Mouse (Mus musculus) fat pad, adult 2 months (tissue): ENCODE results near the gene Ugt1a5.
"Not testable (repeated sequence)": the region's sequence is repeated elsewhere in the genome, so short reads cannot be mapped to it uniquely, and the experiment has no call there.

Experiments used
- DNase-seq: peaks from one replicate; pipeline ENCODE4 v3.0.0-alpha.2; 2011; ENCODE audit warnings: low read depth, low spot score; ENCODE audit errors: extremely low read depth

Ugt1a5 gene

DNA sequence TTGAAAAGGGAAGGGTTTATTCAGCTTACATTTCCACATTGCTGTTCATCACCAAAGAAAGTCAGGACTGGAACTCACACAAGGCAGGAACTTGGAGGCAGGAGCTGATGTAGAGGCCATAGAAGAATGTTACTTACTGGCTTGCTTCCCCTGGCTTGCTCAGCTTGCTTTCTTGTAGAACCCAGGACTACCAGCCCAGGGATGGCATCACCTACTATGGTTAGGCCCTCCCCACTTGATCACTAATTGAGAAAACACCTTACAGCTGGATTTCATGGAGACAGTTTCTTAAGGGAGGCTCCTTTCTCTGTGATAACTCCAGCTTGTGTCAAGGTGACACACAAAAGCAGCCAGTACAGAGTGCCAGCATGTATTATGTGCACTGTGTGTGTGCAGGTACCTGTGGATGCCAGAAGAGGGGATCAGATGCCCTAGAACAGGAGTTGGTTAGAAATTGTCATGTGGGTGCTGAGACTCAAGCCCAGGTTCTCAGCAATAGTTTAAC, 57.3 kb downstream of the Ugt1a5 start:
- not testable (repeated sequence) for DNase-seq

DNA sequence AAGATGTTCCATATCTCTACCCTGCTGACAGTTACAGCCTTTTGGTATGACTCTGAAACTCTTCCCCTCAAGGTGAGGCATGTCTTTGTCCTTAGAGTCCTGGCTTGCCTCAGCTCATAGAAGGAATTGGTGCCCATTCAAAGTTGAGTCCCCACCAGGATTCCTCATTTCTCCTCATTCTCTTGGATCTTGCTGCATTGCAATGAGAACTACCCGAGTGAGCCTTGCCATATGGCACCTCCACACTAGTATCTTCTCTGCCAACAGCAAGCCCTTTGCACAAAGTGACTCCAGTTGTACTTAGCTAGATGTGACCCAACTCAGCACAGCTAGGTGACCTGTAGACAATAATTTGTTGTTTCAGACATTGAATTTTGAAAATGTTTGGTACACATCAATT, 57.8 kb downstream of the Ugt1a5 start:
- no peak for DNase-seq

- DNase-seq, result peak; percentile 99
Measured at GRCm38 (mm10) chr1:88224029-88224776, 58.4 kb downstream of the Ugt1a5 start.

- not testable (repeated sequence) for DNase-seq
Measured at GRCm38 (mm10) chr1:88225301-88225700, 59.5 kb downstream of the Ugt1a5 start.

DNA sequence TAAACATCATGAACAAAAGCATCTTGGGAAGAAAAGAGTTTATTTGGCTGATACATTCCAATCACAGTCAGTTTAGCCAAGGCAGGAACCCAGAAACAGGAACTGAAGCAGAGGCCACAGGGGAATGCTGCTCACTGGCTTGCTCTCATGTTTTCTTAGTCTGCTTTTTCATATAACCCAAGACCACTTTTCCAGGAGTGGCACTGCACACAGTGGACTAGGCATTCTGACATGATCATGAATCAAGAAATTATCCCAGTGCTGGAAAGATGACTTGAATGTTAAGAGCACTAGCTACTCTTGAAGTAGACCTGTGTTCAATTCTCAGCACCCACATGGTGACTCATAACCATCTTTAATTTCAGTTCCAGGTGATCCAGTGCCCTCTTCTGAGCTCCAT, 59.9 kb downstream of the Ugt1a5 start:
- DNase-seq, result no peak

DNA sequence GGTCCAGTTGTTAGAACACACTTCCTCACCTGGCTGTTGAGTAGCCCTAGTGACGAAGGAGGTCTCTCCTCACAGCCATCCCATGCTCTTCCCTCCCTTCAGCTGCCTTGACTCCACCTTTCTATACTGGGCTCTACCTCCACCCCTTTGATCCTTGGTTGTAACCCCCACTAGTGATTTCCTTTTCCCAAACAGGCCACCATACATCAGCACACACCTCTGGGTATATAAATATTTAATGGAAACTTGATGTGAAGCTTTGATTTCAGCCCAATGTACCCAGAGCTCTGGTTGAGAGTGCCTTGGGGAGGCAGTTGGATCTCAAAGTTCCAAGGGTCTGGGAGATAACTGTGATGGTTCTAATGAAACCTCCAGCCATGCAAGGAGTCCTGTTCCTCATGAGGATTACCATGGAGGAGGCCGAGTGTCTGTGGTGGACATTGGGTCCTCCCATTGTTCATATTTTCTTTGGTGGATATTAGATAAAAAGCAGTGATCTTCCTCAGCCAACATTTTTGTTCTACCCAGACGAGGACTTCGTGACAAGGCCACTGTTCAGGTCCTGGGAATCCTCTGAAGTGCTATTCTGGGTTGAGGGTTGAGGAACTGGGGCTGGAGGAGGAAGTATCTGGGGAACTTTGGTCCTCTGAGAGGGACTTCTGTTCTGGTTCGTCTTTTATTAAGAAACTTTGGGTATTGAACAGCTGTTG, 61.0 kb downstream of the Ugt1a5 start, which contains the start of gene Mroh2a:
Gene Mroh2a, plus strand, starts transcription at position 317 of the 710 bp plus-strand sequence.
- no peak for DNase-seq

DNA sequence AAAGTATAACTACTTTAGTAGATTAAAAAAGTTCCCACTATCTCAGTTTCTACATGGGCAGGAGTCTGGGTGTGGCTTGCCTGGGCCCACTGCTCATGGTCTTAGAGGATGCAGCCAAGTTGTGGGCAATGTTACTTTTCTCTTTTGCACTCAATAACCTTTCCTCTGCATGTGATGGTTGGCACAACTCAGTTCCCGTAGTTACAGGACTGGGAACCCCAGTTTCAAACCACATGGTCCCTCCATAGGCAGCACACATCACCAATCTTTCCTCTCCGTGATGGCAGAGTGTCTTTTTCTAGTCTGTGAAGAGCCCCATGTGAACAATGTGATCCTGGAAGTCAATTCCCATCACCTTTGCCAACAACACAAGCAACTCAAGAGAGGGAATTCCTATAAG, 61.7 kb downstream of the Ugt1a5 start:
- no peak for DNase-seq

- no peak for DNase-seq
Measured at GRCm38 (mm10) chr1:88228121-88228520, 62.3 kb downstream of the Ugt1a5 start.

DNA sequence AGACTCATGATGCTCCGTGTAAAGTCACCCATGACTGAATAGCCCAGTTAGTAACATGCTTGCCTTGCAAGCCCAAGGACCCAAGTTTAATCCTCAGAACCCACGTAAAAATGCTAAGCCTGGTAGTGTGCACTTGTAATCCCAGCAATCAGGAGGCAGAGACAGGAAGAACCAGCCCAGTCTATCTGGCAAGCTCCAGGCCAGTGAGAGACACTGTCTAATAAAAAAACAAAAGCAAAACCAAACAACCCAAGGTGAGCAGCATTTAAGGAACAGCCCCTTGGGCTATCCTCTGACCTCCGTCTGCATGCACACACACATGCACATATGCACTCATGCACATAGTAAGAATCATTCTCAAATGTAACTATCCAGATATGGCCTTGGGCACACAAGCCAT, 63.8 kb downstream of the Ugt1a5 start:
- DNase-seq, result no peak

DNA sequence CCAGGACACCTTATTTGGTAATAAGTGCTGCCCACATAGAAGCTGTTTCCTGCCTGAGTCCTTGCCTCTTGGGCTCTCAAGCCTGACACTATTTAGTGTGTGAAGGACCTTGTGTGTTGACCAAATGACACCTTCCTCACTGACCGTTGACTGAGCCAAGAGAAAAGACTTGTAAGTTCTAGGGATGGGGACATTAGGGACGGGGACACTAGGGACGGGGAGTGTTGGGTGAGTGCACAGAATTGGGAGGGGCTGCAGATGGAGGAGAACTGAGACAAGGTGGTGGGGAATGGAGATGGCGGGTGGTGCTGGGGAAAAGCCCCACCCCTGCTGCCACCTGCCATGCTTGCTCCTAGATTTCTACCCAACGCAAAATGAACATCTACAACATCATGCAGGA, 64.2 kb downstream of the Ugt1a5 start:
- no peak for DNase-seq

DNA sequence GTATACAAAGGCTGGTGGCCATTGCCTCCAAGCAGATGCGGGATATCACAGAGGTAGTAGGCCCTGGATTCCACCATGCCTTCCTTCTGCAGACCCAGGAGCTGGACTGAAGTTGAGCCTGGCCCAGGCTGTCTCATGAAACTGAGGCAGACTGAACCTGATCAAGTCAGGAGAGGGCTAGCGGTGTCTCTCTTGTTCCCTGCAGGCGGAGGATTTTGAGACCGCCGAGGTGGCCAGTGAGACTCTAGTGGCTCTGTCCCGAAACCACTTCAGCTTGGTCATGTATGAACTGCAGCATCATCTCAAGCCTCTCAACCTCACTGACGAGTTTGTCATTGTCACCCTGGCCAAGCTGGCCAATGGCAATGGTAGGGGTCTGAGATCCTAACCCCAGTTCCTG, 64.6 kb downstream of the Ugt1a5 start:
- no peak for DNase-seq

DNA sequence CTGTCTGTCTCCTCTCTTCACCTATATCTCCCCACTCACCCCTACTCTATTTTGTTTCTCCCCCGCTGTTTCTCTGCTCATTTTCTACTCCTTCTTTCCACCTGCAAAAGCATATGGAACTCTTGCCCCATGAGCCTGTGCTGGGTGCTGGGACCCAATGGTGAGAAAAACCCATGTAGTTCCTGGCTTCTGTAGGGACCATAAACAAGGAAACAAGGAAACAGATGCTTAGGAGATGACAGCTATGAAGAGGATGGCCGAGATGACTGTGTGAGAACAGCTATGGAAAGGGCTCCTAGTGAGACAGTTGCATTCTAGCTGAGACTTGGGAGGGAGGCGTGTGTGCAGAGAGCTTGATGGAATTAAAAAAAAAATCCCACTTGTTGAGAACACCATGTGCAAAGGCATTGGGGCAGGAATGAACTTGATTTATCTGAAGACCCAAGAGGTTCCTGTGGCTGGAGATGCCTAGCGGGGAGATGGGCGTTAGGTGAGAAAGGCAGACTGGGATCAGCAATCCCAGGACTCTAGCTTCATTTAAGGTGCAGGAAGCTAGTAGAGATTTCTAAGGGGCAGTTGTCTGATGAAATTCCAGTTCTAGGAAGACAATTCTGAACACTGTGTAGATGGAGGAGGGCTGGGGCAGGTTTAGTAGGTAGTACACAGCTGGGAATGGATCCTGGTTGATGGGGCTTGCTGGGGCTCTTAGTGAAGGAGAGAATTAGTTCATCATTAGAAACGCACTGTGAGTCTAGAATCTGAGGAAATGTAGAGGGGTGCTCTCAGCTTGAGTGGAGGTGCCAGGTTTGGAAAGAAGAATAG, 65.4 kb downstream of the Ugt1a5 start:
- DNase-seq, result no peak

DNA sequence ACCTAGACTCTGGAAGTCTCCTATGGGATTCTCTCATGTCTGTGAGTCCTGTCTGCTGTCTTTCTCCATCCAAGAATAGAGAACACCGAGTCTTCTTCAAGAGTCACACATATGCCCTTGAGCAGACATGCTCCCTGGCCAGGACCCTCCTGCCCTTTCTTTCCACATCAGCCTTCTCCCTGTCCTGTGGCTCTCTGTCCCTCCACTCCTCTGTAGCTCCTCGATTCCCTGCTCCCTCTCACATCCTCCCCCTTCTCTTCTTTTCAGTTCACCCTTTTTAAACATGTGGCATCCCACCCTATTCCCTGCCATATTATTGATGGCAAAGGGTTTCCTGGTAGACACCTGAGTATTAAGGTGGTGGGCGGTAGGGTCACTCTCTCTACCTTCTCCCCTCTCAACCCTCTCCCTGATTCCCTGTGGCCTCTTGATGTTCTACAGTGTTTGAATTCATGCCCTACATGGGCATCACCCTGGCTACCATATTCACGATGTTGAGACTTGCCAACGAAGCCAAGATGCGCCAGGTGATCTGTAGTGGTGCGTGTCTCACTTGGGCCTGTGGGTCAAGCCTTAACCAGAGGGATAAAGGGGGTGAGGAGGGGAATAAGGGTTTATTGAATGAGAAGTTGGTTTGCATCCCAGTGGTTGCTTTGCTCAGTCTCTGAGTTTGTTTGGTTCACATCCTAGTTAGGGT, 66.1 kb downstream of the Ugt1a5 start:
- DNase-seq, result no peak

DNA sequence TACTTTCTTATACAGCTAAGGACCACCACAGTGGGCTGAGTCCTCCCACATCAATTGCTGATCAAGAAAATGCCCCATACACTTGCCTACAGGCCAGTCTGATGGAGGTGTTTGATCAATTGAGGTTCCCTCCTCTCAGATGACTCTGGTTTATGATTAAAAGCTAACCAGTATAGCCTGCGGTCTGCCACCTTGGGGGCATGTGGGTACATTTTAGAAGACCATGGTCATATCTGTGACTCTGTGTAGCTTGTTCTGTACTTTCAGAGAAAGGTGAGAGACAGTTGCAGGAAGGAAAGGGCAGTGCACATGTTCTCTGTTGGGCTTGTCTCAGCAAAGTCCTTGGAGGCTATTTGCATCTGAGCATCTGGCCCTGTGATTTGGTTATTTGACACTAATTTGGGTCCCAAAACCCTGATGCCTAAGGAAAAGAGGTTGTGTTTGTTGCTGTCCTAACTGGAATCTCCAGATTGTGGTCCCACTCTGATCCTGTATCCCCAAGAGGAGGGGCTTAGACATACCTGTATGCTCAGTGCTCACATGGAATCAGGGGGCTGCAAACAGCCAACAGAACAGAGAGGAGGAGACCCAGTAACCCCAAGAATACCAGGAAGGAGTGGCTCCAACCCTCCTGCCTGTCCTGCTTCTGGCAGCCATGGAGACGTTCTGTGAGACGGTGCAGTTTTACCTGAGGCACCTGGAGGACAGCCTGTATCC, 67.0 kb downstream of the Ugt1a5 start:
- no peak for DNase-seq

- no peak for DNase-seq
Measured at GRCm38 (mm10) chr1:88233421-88234247, 67.8 kb downstream of the Ugt1a5 start.

DNA sequence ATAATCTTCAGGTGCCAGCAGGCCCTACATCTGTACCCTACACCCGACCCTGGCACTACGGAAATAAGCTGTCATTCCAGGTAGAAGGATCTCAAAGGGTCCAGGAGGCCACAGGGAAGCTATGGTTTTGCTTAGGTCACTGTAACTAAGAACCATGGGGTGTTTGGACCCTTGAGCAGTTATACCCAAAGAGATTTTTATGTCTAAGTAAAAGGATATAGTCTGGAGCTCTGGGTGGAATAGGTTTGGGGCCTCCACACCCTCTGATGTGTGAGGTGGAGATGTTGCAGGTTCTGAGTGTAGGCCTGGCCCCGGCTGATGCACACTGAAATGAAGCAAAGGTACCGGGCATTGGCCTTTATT, 68.4 kb downstream of the Ugt1a5 start:
- DNase-seq, result no peak

GRCm38 (mm10) chr1:88234646-88235045, 68.8 kb downstream of the Ugt1a5 start:
- no peak for DNase-seq

GRCm38 (mm10) chr1:88235046-88235893, 69.5 kb downstream of the Ugt1a5 start:
- DNase-seq, result no peak
